Mouse (Mus musculus) intestine, embryonic 15.5 days (tissue): ENCODE data around the gene Ncan. TPM values are rescaled to one million over a fixed set of nuclear protein-coding genes. Genes with fewer than 3 reads are reported as not detected.
A peak's percentile ranks its signal among the peaks of the same experiment; 100 is the strongest.

Source experiments
- ATAC-seq: fragments of 200-750 bp; cut with Nextera tagmentation; 2 replicates; pipeline ENCODE4 v1.8.0; 2017; ENCODE audit warnings: moderate TSS enrichment, moderate library complexity
- H3K27ac ChIP-seq: fragments of 300-500 bp; sonication (generic); 2 replicates; pipeline ENCODE4 v1.5.1; 2015; ENCODE audit warnings: mild to moderate bottlenecking, inconsistent platforms
- H3K27me3 ChIP-seq: fragments of 300-500 bp; sonication (generic); replicated peaks from 2 replicates; pipeline ENCODE4 v1.6.1; 2015; ENCODE audit warnings: inconsistent platforms
- H3K36me3 ChIP-seq: fragments of 300-500 bp; sonication (generic); 2 replicates; pipeline ENCODE4 v1.6.1; 2015; ENCODE audit warnings: inconsistent platforms
- H3K4me1 ChIP-seq: fragments of 300-500 bp; sonication (generic); replicated peaks from 2 replicates; pipeline ENCODE4 v1.6.1; 2015; ENCODE audit warnings: inconsistent platforms
- H3K4me2 ChIP-seq: fragments of 300-500 bp; sonication (generic); replicated peaks from 2 replicates; pipeline ENCODE4 v1.6.1; 2015; ENCODE audit warnings: mild to moderate bottlenecking, inconsistent platforms
- H3K4me3 ChIP-seq: fragments of 300-500 bp; sonication (generic); replicated peaks from 2 replicates; pipeline ENCODE4 v1.5.1; 2015; ENCODE audit warnings: inconsistent platforms
- H3K9ac ChIP-seq: fragments of 300-500 bp; sonication (generic); 2 replicates; pipeline ENCODE4 v1.6.1; 2015; ENCODE audit warnings: inconsistent platforms
- H3K9me3 ChIP-seq: fragments of 300-500 bp; sonication (generic); 2 replicates; pipeline ENCODE4 v1.6.1; 2016; ENCODE audit warnings: inconsistent platforms
- WGBS: fragments of 180-500 bp; shearing (Covaris S2); methylation state at CpG from one replicate; pipeline ENCODE4 v1.1.7; 2015; 5-methylcytosine and 5-hydroxymethylcytosine counted together
- polyA plus RNA-seq: library from polyadenylated mRNA; unstranded; fragments of >200 nt; fragmentation: Nextera tagmentation; extraction: Ambion mirVana; gene quantifications from 2 replicates; pipeline ENCODE4 v1.2.1, GENCODE M21; 2015

Gene Ncan
- 1.6 and 1.7 TPM in 2 replicates for polyA plus RNA-seq

DNA sequence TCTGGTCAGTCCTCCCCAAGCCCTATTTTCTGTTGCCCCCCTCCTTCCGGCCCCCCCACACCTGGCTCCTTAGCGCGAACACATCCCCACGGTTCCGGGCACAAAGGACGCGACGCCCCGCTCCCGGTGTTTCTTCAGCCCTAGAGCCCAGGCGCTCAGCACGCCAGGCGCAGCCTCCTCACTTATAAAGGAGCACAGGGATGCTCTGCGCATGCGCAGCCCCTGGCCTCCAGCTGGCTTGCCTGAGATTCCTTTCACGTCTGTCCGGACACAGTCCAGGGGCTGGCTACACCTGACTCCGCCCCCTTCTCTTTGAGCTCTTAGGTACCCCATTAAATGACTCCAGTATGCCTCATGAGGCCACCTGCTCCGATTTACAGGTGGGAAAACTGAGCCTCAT lies at the start of gene Ncan:
Ncan (minus strand) TSS at position 207 of the 400 bp plus-strand sequence.
- H3K9ac ChIP-seq, result no peak within 1 kb of the TSS
- ATAC-seq, result peak; percentile 81
- no peak within 1 kb of the TSS for H3K27ac ChIP-seq
- H3K36me3 ChIP-seq, result no peaks in the 10 kb centered on the region
- H3K9me3 ChIP-seq, result no peaks in the 10 kb centered on the region
- peaks cover 5% of the 10 kb centered on the region; the same call in 1 of the 2 replicates for H3K4me1 ChIP-seq
- peak within 1 kb of the TSS; percentile 18 for H3K4me3 ChIP-seq
- 2% methylated on average over 19 of the region's 19 CpGs for WGBS
- peaks cover 46% of the 10 kb centered on the region for H3K27me3 ChIP-seq
- H3K4me2 ChIP-seq, result peak within 1 kb of the TSS; percentile 51

DNA sequence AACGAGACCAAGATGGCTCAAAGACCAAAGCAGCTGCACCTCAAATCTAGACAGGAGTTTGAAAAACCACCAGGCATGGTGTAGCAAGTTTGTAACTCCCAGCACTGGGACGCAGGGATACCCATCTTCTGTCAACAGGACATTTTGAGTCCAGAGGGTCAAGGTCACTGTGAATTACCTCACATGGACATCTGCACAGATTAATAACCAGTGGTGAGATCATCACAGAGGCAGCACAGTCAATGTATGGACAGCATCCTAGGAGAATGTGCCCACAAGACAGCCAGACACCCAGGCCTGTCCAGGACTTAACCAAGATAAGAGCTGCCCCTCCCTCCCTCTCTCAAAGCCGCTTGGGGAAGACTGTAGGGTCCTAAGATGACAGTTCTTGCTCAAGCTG lies 49.4 kb upstream of the Ncan start:
- Histone ChIP-seq H3K9ac (no peak overlapping the region), H3K27ac (no peak overlapping the region), H3K4me3 (no peak overlapping the region), H3K27me3 (peaks cover 16% of the 10 kb centered on the region), H3K9me3 (no peaks in the 10 kb centered on the region), H3K4me2 (no peak overlapping the region), H3K36me3 (no peaks in the 10 kb centered on the region), H3K4me1 (peaks cover 17% of the 10 kb centered on the region)
- ATAC-seq, result no peak
- WGBS, result 76% methylated on average over 3 of the region's 3 CpGs

DNA sequence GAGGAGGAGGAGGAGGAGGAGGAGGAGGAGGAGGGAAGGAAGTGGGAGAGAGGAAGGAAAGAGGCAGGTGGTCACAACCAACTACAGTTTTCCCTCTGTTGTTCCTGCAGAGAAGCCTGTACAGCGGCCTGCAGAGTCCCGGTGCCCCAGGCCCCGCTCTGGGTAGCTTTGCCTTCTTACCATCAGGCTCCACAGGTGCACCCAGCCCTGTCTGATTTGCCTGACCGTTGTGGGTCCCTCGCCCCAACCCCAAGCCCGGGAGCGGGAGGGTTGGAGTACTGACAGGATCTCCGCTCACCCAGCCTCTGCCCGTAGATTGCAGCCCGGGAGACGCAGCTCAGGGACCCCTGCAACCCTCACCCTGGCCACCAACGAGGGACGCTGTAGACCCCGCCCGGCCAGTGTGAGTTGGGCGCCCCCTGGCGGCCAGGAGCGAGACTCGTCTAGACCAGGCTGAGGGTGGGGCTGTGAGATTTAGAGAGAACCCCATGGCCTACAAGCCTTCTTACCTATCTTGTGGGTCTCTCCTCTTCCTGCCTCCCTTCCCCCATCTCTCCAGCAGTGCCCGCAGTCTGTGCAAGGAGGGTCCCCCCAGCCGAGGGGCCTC lies 45.9 kb upstream of the Ncan start:
- H3K4me2 ChIP-seq, result peak overlapping the region; percentile 61
- H3K27me3 ChIP-seq, result peaks cover 18% of the 10 kb centered on the region
- no peak overlapping the region for H3K27ac ChIP-seq
- ATAC-seq, result peak; percentile 85
- peak overlapping the region; percentile 21; the same call in 1 of the 2 replicates for H3K4me3 ChIP-seq
- H3K9me3 ChIP-seq, result no peaks in the 10 kb centered on the region
- H3K9ac ChIP-seq, result no peak overlapping the region
- WGBS, result 1% methylated on average over 21 of the region's 21 CpGs
- H3K36me3 ChIP-seq, result no peaks in the 10 kb centered on the region
- peaks cover 3% of the 10 kb centered on the region for H3K4me1 ChIP-seq

DNA sequence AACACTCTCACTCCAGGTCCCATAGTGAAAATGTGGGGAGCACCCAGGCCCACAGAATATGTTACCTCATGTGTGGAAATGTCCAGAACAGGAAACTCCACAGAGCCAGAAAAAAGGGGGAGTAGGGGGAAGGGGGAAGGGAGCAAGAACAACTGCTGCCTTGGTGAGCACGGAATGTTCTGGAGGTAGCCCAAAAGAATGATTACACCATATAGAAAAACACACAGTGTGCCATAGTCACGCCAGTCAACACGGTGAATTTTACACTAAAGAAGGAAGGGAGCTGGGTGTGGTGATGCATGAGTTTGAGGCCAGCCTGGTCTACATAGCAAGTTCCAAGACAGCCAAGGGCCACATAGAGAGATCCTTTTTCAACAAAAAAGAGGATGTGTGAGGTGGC lies 42.6 kb upstream of the Ncan start:
- ATAC-seq, result no peak
- Histone ChIP-seq H3K4me3 (no peak overlapping the region), H3K4me2 (no peak overlapping the region), H3K9me3 (no peaks in the 10 kb centered on the region), H3K4me1 (peaks cover 6% of the 10 kb centered on the region), H3K9ac (no peak overlapping the region), H3K36me3 (no peaks in the 10 kb centered on the region), H3K27ac (no peak overlapping the region), H3K27me3 (peaks cover 18% of the 10 kb centered on the region)
- WGBS, result 90% methylated on average over 3 of the region's 3 CpGs

DNA sequence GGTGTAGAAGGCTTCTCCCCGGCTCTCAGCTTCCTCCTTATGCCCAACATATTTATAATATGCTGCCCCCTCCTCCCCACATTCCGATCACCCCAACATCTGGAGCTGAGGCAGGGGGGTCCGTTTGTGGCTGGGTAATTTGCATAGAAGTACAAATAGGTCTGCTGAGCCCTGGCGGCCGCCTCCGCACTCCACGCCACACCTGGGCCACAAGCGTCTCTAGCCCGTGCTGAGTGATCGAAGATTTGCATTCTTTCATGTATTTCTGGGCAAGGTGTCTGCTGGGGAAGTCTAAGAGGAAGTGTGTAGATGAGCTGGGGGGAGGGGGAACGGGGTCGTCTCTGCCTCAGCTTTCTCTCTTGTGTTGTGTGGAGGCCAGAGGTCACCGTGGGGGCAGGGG lies 39.3 kb upstream of the Ncan start:
- WGBS, result 63% methylated on average over 13 of the region's 13 CpGs
- Histone ChIP-seq H3K36me3 (no peaks in the 10 kb centered on the region), H3K4me2 (no peak overlapping the region), H3K4me3 (no peak overlapping the region), H3K9me3 (no peaks in the 10 kb centered on the region), H3K4me1 (0 out of 2 replicates have a peak, but pooled peaks cover 5% of the 10 kb centered on the region), H3K27me3 (peaks cover 1% of the 10 kb centered on the region; the same call in 1 of the 2 replicates), H3K27ac (no peak overlapping the region), H3K9ac (no peak overlapping the region)
- no peak for ATAC-seq

DNA sequence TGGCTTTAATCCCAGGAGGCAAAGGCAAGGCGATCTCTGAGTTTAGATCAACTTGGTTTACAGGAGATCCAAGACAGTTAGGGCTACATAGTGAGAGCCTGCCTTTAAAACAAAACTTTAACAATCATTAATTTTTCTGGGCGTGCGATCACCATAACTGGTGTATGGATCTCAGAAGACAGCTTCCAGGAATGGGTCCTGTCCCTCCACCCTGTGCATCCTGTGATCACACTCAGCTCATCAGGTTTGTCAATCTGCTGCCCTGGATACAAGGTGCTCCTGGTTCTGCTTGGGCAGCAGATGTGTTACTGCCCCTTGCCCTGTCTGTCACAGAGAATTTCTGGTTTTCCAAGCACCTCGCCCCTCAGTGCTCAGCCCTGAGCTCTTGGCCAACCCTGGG lies 38.5 kb upstream of the Ncan start:
- Histone ChIP-seq H3K27ac (no peak overlapping the region), H3K36me3 (no peaks in the 10 kb centered on the region), H3K4me2 (no peak overlapping the region), H3K27me3 (no peaks in the 10 kb centered on the region), H3K4me3 (no peak overlapping the region), H3K9me3 (no peaks in the 10 kb centered on the region), H3K4me1 (0 out of 2 replicates have a peak, but pooled peaks cover 5% of the 10 kb centered on the region), H3K9ac (no peak overlapping the region)
- 82% methylated on average over 4 of the region's 4 CpGs for WGBS
- ATAC-seq, result no peak

DNA sequence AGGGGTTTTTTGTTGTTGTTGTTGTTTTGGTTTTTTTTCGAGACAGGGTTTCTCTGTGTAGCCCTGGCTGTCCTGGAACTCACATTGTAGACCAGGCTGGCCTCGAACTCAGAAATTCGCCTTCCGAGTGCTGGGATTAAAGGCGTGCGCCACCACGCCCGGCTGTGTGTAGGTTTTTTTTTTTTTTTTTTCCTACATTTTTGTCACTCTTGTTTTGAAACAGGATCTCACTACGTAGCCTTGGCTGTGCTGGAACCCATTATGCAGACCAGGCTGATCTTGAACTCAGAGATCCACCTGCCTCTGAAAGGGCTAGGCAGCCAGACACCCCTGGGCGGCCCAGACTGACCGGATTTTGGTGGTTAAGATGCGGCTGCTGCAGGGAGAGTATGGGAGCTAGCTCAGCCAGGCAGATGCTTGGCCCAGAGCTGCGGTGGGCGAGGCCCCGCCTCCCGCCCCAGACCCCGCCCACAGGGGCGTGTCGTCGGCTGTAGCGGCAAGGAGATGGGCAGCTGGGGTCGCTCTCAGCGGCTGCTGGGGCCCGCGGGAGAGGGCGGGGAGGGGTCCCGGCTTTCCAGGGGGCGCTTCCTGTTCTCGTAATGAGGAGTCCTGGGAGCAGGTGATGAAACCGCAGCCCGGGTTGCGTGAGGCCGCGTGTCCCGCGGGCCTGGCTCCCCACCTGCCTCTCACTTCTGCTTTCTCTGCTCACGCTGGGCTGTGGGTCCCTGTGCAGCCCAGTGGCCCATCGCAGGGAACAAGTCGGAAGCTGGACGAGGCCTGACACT lies 37.6 kb upstream of the Ncan start:
- peak overlapping the region; percentile 38 for H3K9ac ChIP-seq
- WGBS, result 9% methylated on average over 40 of the region's 40 CpGs

DNA sequence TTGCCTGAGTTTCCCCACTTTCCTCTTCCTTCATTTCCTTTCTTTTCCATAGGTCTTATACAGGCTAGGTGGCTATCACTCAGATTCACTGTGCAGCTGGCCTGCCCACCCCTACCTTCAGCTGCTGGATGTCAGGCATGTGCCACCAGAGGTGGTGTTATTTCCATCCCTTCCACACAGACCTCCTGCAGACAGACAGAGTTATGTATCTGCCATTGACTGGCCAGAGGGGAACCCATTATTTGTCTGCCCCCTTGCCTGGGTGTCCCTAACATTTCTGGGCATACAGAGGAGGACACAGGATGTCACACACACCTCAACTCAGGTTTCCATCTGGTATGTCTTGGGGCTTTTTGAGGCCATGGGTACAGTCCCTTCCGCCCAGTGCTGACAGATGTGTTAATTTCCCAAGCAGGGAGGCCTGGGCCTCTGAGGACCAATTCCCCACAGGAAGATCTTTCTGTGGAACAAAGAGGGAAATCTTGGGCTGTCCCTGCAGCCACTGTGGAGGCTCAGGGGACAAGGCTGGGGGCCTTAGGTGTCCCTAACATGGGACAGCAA lies 36.6 kb upstream of the Ncan start:
- no peaks in the 10 kb centered on the region for H3K36me3 ChIP-seq
- ATAC-seq, result no peak
- H3K4me2 ChIP-seq, result no peak overlapping the region
- H3K9ac ChIP-seq, result no peak overlapping the region
- H3K4me1 ChIP-seq, result peaks cover 6% of the 10 kb centered on the region
- 89% methylated on average over 1 of the region's 1 CpGs for WGBS
- H3K27ac ChIP-seq, result no peak overlapping the region
- H3K9me3 ChIP-seq, result no peaks in the 10 kb centered on the region
- no peak overlapping the region for H3K4me3 ChIP-seq
- no peaks in the 10 kb centered on the region for H3K27me3 ChIP-seq

More for the DNA sequence above, 37.6 kb upstream of the Ncan start:
- peak overlapping the region; percentile 51 for H3K4me3 ChIP-seq
- no peaks in the 10 kb centered on the region for H3K9me3 ChIP-seq
- H3K36me3 ChIP-seq, result no peaks in the 10 kb centered on the region
- no peak overlapping the region for H3K27ac ChIP-seq
- H3K27me3 ChIP-seq, result no peaks in the 10 kb centered on the region
- H3K4me2 ChIP-seq, result peak overlapping the region; percentile 95
- peak; percentile 95 for ATAC-seq
- H3K4me1 ChIP-seq, result 0 out of 2 replicates have a peak, but pooled peaks cover 5% of the 10 kb centered on the region

DNA sequence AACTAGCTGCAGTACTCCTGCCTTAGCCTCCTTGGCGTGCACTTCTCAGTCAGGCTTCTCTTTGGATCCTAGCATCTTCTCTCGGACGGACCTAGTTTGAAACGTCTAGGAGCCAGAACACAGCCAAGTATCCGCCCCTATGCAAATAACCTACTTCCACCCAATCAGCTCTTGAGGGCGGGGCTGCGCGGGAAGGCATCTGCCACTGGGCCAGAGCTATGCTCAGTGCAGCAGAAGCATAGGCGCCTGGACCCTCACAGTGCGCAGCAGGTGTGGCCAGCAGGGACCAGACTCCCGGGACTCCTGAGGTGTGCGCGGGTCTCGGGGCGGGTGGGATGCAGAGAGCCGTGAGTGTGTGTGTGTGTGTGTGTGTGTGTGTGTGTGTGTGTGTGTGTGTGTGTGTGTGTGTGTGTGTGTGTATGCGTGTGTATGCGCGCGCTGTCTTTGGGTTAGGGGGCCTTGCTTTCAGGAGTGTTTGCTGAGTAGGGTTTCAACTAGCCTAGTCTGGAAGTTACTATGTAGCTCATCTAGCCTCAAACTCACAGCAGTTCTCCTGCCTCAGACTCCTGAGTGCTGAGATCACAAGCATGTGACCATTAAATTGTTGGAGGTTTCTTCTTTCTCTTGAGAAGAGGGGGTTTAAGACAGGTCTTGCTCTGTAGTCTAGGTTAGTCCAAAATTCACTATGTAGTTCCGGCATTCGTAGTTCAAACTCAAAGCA lies 32.0 kb upstream of the Ncan start:
- no peak overlapping the region for H3K9ac ChIP-seq
- no peak overlapping the region for H3K4me3 ChIP-seq

DNA sequence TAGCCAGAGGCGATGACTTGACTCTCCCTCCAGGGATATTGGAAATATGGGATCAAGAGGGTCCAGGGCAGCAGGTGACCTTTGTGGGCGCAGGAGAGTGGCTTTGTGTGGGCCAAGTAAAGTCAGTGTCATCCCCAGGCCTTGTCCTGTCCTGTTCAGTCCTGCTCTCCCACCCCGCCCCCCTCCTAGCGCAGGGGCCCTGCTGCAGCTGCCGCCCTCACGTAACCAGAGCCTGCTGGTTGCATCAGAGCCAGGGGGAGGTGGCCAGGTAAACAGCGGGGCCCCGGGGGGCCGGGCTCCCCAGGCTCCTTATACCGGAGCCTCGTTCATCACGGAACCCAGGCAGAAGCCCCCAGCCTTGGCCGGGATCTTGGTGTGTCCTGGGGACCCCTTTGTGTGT lies 29.5 kb upstream of the Ncan start:
- no peak overlapping the region for H3K9ac ChIP-seq
- 15% methylated on average over 13 of the region's 13 CpGs for WGBS
- ATAC-seq, result 0 out of 2 replicates have a peak, but pooled peaks have one; percentile 24

More for the DNA sequence above, 32.0 kb upstream of the Ncan start:
- Histone ChIP-seq H3K27ac (no peak overlapping the region), H3K4me1 (peaks cover 7% of the 10 kb centered on the region), H3K27me3 (no peaks in the 10 kb centered on the region), H3K9me3 (no peaks in the 10 kb centered on the region), H3K36me3 (no peaks in the 10 kb centered on the region), H3K4me2 (peak overlapping the region; percentile 45)
- WGBS, result 11% methylated on average over 19 of the region's 22 CpGs
- peak; percentile 97 for ATAC-seq

DNA sequence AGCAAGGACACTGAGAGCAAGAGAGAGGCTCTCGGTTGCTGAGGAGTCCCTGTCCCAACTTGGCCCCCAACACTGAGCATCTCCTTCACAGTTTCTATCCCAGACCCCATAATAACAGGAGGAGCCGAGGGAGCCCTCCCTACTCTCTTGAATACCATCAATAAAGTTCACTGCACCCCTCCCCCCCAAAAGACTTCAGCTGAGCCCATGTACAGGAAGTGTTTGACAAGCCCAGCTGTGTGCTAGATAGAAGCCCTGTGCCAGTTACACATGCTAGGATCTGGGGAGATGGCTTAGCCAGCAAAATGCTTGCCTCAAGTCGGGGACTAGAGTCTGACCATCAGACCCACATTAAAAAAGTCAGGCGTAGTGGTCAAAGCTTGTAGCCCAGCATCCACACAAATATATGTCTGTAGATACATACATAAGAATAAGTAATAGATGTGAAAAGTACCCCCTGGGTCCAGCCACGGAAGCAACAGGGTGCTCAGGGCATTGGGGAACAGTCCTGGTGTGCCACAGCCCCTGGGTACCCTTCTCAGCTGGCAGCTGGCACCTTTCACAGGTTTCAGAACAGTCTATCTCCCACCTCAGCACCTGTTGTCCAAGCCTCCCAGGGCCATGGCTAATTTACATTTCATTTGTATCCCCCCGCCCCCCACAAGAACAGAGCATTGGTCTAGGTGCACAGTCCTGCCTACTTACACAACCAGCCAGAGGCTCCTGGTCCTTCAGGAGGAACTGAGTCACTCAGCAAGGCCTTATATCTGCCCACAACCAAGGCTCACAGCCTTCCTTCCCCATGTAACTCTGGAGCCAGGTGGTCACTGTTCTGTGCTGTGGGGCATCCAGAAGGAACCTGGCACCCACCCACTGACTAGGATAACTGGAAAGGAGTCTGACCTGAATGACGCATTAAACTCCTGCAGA lies 27.3 kb upstream of the Ncan start:
- Histone ChIP-seq H3K4me2 (no peak overlapping the region), H3K4me1 (peaks cover 7% of the 10 kb centered on the region), H3K4me3 (no peak overlapping the region), H3K27me3 (no peaks in the 10 kb centered on the region), H3K27ac (no peak overlapping the region), H3K9me3 (no peaks in the 10 kb centered on the region), H3K36me3 (peaks cover 19% of the 10 kb centered on the region; the same call in 1 of the 2 replicates), H3K9ac (no peak overlapping the region)
- WGBS, result 86% methylated on average over 7 of the region's 7 CpGs
- no peak for ATAC-seq

More for the DNA sequence above, 29.5 kb upstream of the Ncan start:
- H3K4me2 ChIP-seq, result no peak overlapping the region
- H3K27me3 ChIP-seq, result no peaks in the 10 kb centered on the region
- H3K27ac ChIP-seq, result no peak overlapping the region
- no peak overlapping the region for H3K4me3 ChIP-seq
- peaks cover 9% of the 10 kb centered on the region; the same call in 1 of the 2 replicates for H3K36me3 ChIP-seq
- H3K4me1 ChIP-seq, result peaks cover 7% of the 10 kb centered on the region
- no peaks in the 10 kb centered on the region for H3K9me3 ChIP-seq
